Mouse (Mus musculus) thymus, postnatal 10 days (tissue): Measurements from ENCODE around the gene Setd7.

Experiments used
- DNase-seq, 2 experiments: peaks; one replicate each; pipeline ENCODE4 v3.0.0; 2021; ENCODE audit warnings: low spot score in 2 of 2

Setd7 gene

GRCm38 (mm10) chr3:51517878-51518762 is 42.6 kb downstream of the Setd7 start:
- no peak for DNase-seq

- DNase-seq: no peak
Observed at GRCm38 (mm10) chr3:51517467-51517866, 43.2 kb downstream of the Setd7 start.

GRCm38 (mm10) chr3:51511983-51512382 is 48.7 kb downstream of the Setd7 start:
- DNase-seq: no peak

- DNase-seq: peak; percentile 60 to 83
Observed at GRCm38 (mm10) chr3:51510903-51511302, 49.8 kb downstream of the Setd7 start.

GRCm38 (mm10) chr3:51505465-51505864 is 55.2 kb downstream of the Setd7 start:
- no peak for DNase-seq

DNA sequence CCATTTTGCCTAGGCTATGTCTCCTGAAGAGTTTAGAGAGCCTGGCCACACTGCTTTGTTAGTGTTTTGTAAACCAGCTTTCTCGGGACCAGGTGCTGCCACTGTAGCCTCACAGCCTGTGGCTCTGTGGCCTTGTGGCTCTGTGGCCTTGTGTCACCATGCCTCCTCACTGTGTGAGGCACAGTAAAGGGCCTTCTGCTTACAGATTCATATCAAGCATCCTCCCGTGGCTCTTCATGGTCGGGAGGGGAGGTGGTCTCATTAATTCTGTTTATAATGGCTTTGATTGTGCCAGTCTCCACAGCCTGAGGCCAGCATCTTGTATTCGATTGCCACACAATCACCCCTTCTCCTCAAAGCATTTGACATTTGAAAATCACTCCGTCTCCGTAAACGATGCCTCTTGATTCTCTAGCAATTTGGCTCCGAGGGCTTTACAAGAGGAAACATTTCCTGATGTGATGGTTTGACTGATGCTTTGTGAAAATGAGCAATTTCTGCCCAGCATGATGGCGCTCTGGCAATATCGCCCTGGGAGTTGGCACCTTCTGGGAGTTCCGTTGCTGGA is 56.2 kb downstream of the Setd7 start:
- no peak for DNase-seq

DNA sequence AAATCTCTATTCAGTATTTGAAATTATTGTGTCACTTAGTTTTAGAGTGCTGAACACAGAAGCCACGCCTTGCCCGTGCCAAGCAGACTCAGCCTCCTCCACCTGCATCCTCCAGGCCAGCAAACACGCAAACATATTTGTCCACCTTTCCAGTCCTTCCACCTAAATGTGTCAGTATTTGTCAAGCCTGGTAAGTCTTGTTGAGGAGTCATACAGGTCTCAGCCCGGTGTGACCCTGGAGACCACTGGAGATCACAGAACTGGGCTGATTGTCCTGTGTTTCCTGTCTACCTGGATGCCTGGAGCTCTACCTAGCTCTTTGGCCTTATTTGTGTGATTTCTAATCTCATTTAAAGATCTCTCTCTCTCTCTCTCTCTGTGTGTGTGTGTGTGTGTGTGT is 60.8 kb downstream of the Setd7 start:
- DNase-seq: no peak

GRCm38 (mm10) chr3:51498659-51499058 is 62.0 kb downstream of the Setd7 start:
- no peak for DNase-seq

GRCm38 (mm10) chr3:51497978-51498377 is 62.7 kb downstream of the Setd7 start:
- no peak for DNase-seq

GRCm38 (mm10) chr3:51495646-51496045 is 65.0 kb downstream of the Setd7 start:
- DNase-seq: peak in 1 of 2 experiments; percentile 39

DNA sequence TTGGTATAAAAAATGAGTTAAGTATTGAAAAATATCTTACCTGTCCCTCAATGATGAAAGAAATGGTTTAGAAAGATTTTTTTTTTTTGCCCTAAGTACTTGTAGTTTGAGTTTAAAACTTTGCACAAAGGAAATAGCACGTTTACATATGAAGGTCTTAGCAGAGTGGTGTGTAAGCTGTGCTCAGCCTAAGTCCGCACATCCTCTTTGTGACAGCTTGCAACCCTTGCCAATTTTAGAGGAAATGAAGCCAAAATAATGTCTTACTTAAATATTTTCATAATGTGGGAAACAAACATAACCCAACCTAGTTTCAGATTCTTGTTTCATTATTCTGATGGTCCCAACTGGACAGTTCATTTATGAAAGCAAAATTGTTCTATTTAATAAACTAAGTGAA is 66.2 kb downstream of the Setd7 start:
- DNase-seq: no peak

DNA sequence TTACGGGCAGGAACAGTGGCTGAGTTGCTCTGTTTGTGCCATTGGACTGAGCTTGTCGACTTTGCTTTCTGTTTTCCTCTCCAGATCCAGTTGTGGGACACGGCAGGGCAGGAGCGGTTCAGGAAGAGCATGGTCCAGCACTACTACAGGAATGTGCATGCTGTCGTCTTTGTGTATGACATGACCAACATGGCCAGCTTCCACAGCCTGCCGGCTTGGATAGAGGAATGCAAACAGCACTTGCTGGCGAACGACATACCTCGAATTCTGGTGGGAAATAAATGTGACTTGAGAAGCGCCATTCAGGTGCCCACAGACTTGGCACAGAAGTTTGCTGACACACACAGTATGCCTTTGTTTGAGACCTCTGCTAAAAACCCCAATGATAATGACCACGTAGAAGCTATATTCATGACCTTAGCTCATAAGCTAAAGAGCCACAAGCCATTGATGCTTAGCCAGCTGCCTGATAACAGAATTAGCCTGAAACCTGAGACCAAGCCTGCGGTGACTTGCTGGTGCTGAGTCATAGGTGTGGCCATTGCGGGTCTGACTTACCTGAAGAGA is 67.3 kb downstream of the Setd7 start:
- DNase-seq: no peak

GRCm38 (mm10) chr3:51490088-51490753 is 70.5 kb downstream of the Setd7 start:
- no peak for DNase-seq

GRCm38 (mm10) chr3:51486491-51487195 is 74.0 kb downstream of the Setd7 start:
- DNase-seq: no peak

DNA sequence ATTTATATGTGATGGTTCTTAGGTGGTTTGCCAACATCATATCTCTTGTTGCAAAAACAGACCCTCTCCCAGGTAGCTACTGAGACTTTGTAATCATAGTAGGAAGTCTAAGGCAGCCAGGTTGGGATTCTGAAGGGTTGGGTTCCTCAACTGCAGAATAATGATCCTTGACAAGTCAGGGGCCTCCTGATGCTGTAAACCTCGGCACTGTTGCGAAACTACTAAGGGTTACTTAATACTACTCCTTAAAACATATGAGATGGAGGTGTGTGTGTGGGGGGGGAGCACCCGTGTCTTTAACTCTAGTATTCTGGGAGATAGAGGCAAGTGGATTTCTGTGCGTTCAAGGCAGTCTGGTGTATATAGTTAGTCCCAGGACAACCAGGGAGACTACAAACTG is 75.3 kb downstream of the Setd7 start:
- DNase-seq: no peak

GRCm38 (mm10) chr3:51484370-51484769 is 76.3 kb downstream of the Setd7 start:
- DNase-seq: no peak

- DNase-seq: peak; percentile 95 to 97
Observed at GRCm38 (mm10) chr3:51483741-51484359, 76.8 kb downstream of the Setd7 start, which contains the start of gene Rab33b. TSS of gene Rab33b (plus strand) at chr3:51483920.

- DNase-seq: no peak
Observed at GRCm38 (mm10) chr3:51482781-51483180, 77.9 kb downstream of the Setd7 start.

GRCm38 (mm10) chr3:51481881-51482280 is 78.8 kb downstream of the Setd7 start:
- DNase-seq: no peak

DNA sequence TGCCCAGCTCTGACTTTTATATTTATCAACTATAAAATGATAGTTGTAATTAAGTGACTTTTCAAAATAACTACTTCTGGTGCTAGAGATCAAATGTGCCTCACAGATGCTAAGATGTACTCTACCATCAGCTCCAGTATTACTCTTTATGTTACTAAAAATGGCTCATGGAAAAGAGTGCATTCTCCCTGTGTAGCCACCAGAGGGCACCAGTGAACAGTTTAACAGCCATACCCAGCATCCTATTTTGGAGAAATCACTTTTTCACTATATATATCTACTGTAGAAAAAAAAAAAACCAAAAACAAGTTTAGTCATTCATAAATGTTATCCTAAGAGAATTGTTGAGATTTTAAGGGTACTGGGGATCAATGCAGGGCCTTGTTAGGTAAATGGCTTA is 79.6 kb downstream of the Setd7 start:
- DNase-seq: peak; percentile 23 to 66

DNA sequence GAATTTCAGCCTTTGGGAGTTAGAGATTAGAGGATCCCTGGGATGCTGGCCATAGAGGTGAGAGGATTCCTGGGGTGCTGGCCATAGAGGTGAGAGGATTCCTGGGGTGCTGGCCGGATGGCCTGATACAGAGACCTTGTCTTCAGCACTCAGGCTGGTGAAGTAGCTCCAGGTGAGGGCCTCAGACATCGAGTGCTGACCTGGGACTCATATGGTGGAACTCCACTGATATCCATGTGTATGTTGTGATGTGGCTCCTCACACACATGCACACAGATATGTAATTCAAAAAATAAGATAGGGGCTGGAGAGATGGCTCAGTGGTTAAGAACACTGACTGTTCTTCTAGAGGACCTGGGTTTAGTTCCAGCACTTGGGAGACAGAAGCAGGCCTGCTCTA is 80.8 kb downstream of the Setd7 start:
- no peak for DNase-seq
